Mouse (Mus musculus): Measurements from ENCODE around the gene Carmil1. TPM values are rescaled to one million over a fixed set of nuclear protein-coding genes. Genes with fewer than 3 reads are reported as not detected.

The Carmil1 gene
- total and polyA plus RNA-seq, 3 experiments = 0.15 to 1.2 TPM; not detected in 1

- no peak overlapping the region for H3K9ac ChIP-seq (ENCODE audit: control insufficient read depth, low read depth, low read length, poor library complexity, severe bottlenecking)
- H3K79me2 ChIP-seq (ENCODE audit: control insufficient read depth, insufficient read depth, low read length, poor library complexity) = no peaks in the 10 kb centered on the region
- peaks cover 0 to 3% of the 10 kb centered on the region in 2 experiments; a peak in 3 of 4 replicates for H3K4me1 ChIP-seq (ENCODE audit: control insufficient read depth in 1 of 2, insufficient read depth in 2 of 2, low read length in 2 of 2)
- H3K9me3 ChIP-seq (replicated peaks; ENCODE audit: insufficient read depth, low read length) = no peaks in the 10 kb centered on the region
- TF ChIP-seq RAD21 (IDR thresholded peaks at IDR 0.05; ENCODE audit: low read depth, low read length) (no peak), TCF12 (IDR thresholded peaks at IDR 0.05; ENCODE audit: low read depth, low read length) (no peak), POLR2A (IDR thresholded peaks at IDR 0.05; ENCODE audit: control insufficient read depth in 1 of 2, insufficient read depth in 1 of 2, low read depth in 1 of 2, low read length in 2 of 2, poor library complexity in 1 of 2) (no peak), KAT2A (conservative IDR thresholded peaks at IDR 0.05; ENCODE audit: low read depth, low read length) (no peak), JUND (IDR thresholded peaks at IDR 0.05; ENCODE audit: low read depth, low read length) (no peak), MEF2A (IDR thresholded peaks at IDR 0.05; ENCODE audit: extremely low read depth, insufficient replicate concordance, low read depth, low read length, poor library complexity, severe bottlenecking) (no peak), UBTF (IDR thresholded peaks at IDR 0.05; ENCODE audit: borderline replicate concordance, insufficient read depth, low read depth, low read length) (no peak), POLR2AphosphoS5 (IDR thresholded peaks at IDR 0.05; ENCODE audit: borderline replicate concordance, low read depth, low read length) (no peak), POLR2AphosphoS2 (IDR thresholded peaks at IDR 0.05; ENCODE audit: low read length) (no peak), CHD2 (IDR thresholded peaks at IDR 0.05; ENCODE audit: low read length) (no peak), USF1 (IDR thresholded peaks at IDR 0.05; ENCODE audit: low read depth, low read length) (no peak), GATA1 (IDR thresholded peaks at IDR 0.05; ENCODE audit: low read depth, low read length) (no peak), ZMIZ1 (IDR thresholded peaks at IDR 0.05; ENCODE audit: low read depth, low read length) (no peak), NRF1 (IDR thresholded peaks at IDR 0.05; ENCODE audit: insufficient read depth, low read depth, low read length, poor library complexity, severe bottlenecking) (no peak), MXI1 (IDR thresholded peaks at IDR 0.05; ENCODE audit: low read depth, low read length) (no peak), TAL1 (IDR thresholded peaks at IDR 0.05; ENCODE audit: low read length) (no peak), BHLHE40 (IDR thresholded peaks at IDR 0.05; ENCODE audit: borderline replicate concordance, low read depth, low read length) (no peak)
- no peaks in the 10 kb centered on the region for H3K27me3 ChIP-seq (ENCODE audit: control insufficient read depth in 1 of 2, insufficient read depth in 2 of 2, low read length in 2 of 2)
- no peak for DNase-seq (ENCODE audit: low read depth, low spot score)
- no peak overlapping the region for H3K4me3 ChIP-seq (ENCODE audit: control insufficient read depth in 1 of 2, insufficient read depth in 1 of 2, low read depth in 2 of 2, low read length in 2 of 2)
- H3K27ac ChIP-seq (ENCODE audit: control insufficient read depth, low read depth, low read length) = no peak overlapping the region
- H3K36me3 ChIP-seq (ENCODE audit: control insufficient read depth in 1 of 2, insufficient read depth in 2 of 2, low read length in 2 of 2) = no peaks in the 10 kb centered on the region
These were observed 39.4 kb downstream of the Carmil1 start for GRCm38 (mm10) chr13:24241201-24241600.

GRCm38 (mm10) chr13:24240430-24240829, 40.2 kb downstream of the Carmil1 start:
- Histone ChIP-seq H3K27ac (ENCODE audit: control insufficient read depth, low read depth, low read length) (no peak overlapping the region), H3K79me2 (ENCODE audit: control insufficient read depth, insufficient read depth, low read length, poor library complexity) (no peaks in the 10 kb centered on the region), H3K27me3 (ENCODE audit: control insufficient read depth in 1 of 2, insufficient read depth in 2 of 2, low read length in 2 of 2) (no peaks in the 10 kb centered on the region), H3K9ac (ENCODE audit: control insufficient read depth, low read depth, low read length, poor library complexity, severe bottlenecking) (no peak overlapping the region), H3K9me3 (replicated peaks; ENCODE audit: insufficient read depth, low read length) (no peaks in the 10 kb centered on the region), H3K36me3 (ENCODE audit: control insufficient read depth in 1 of 2, insufficient read depth in 2 of 2, low read length in 2 of 2) (no peaks in the 10 kb centered on the region), H3K4me1 (ENCODE audit: control insufficient read depth in 1 of 2, insufficient read depth in 2 of 2, low read length in 2 of 2) (peaks cover 0 to 3% of the 10 kb centered on the region in 2 experiments; a peak in 3 of 4 replicates), H3K4me3 (ENCODE audit: control insufficient read depth in 1 of 2, insufficient read depth in 1 of 2, low read depth in 2 of 2, low read length in 2 of 2) (no peak overlapping the region)
- DNase-seq (ENCODE audit: low read depth, low spot score) = no peak
- TF ChIP-seq MXI1 (IDR thresholded peaks at IDR 0.05; ENCODE audit: low read depth, low read length) = no peak
- no peak for TF ChIP-seq BHLHE40 (IDR thresholded peaks at IDR 0.05; ENCODE audit: borderline replicate concordance, low read depth, low read length)
- no peak for TF ChIP-seq ZC3H11A (IDR thresholded peaks at IDR 0.05; ENCODE audit: low read depth, low read length)
- no peak for TF ChIP-seq RAD21 (IDR thresholded peaks at IDR 0.05; ENCODE audit: low read depth, low read length)
- TF ChIP-seq TAL1 (IDR thresholded peaks at IDR 0.05; ENCODE audit: low read length) = no peak
- no peak for TF ChIP-seq ZMIZ1 (IDR thresholded peaks at IDR 0.05; ENCODE audit: low read depth, low read length)
- no peak for TF ChIP-seq POLR2A (IDR thresholded peaks at IDR 0.05; ENCODE audit: control insufficient read depth in 1 of 2, insufficient read depth in 1 of 2, low read depth in 1 of 2, low read length in 2 of 2, poor library complexity in 1 of 2)
- no peak for TF ChIP-seq MAX (IDR thresholded peaks at IDR 0.05; ENCODE audit: low read length)
- no peak for TF ChIP-seq USF2 (IDR thresholded peaks at IDR 0.05; ENCODE audit: borderline replicate concordance in 1 of 2, insufficient read depth in 1 of 2, low read depth in 1 of 2, low read length in 2 of 2)
- no peak for TF ChIP-seq ETS1 (IDR thresholded peaks at IDR 0.05; ENCODE audit: low read depth, low read length)
- TF ChIP-seq MAZ (IDR thresholded peaks at IDR 0.05; ENCODE audit: low read depth, low read length) = no peak
- TF ChIP-seq MYB (IDR thresholded peaks at IDR 0.05; ENCODE audit: low read depth, low read length) = no peak
- no peak for TF ChIP-seq POLR2AphosphoS5 (IDR thresholded peaks at IDR 0.05; ENCODE audit: borderline replicate concordance, low read depth, low read length)
- TF ChIP-seq SMC3 (IDR thresholded peaks at IDR 0.05; ENCODE audit: low read depth, low read length) = no peak
- TF ChIP-seq POLR2AphosphoS2 (IDR thresholded peaks at IDR 0.05; ENCODE audit: low read length) = no peak
- no peak for TF ChIP-seq CHD2 (IDR thresholded peaks at IDR 0.05; ENCODE audit: low read length)

All from MEL (cell line).